8 mouse cellular contexts compared by ENCODE assay signal in the genomic region with DNA sequence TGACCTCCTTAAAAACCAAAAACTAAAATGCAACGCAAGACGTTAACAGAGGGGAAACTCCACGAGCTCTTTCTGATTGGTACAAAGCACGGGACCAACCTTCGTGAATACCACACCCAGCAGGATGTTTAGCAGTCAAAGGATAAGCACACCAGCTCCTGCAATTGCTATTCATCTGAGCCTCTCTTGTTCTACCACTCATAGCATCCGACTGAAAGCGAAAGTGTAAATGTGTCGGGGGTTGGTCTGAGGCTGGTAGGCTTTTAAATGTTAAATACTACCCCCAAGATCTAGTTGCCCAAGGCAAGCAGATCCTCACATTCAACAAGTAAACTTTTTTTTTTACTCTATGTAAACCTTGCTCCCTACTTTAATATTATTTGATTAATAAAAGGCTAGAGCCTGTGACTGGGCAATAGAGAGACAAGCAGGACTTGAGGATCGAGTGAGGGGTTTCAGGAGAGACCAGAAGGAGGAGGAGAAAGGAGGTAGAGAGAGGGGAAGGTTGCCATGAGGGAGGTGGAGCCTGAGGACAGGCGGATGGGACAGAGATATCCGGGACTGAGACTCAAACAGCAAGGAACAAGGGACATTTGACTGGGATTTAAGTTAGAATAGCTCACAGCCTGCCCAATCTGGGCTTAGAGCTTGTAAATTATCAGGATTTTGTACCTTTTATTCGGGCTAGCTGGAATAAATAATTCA. TPM values are rescaled to one million over a fixed set of nuclear protein-coding genes. Genes with fewer than 3 reads are reported as not detected.
DNase-seq lines count a peak whose midpoint lies in the region; ATAC-seq and TF ChIP-seq lines count a peak whose summit lies in the region.

No protein-coding gene starts in this region.

- TF ChIP-seq POLR2A in small intestine, adult 2 months (IDR thresholded peaks at IDR 0.05; ENCODE audit: low read depth, low read length) = no peak

- no peak overlapping the region for H3K9ac ChIP-seq in limb, embryonic 11.5 days (ENCODE audit: low read length)
- no peak overlapping the region for H3K9ac ChIP-seq in forebrain, embryonic 15.5 days (replicated peaks)
- H3K9ac ChIP-seq in lung, embryonic 14.5 days = peak overlapping the region; percentile 9; the same call in 1 of the 2 replicates

- H3K4me2 ChIP-seq in limb, embryonic 11.5 days (ENCODE audit: low read depth, severe bottlenecking) = peak overlapping the region; percentile 19; the same call in 1 of the 2 replicates
- H3K4me2 ChIP-seq in forebrain, embryonic 15.5 days (replicated peaks) = peak overlapping the region; percentile 30
- peak overlapping the region; percentile 51 for H3K4me2 ChIP-seq in lung, embryonic 14.5 days

- no peak for DNase-seq in limb, embryonic 11.5 days (ENCODE audit: low spot score)
- DNase-seq in limb, embryonic 10.5 days (ENCODE audit: low spot score) = no peak
- peak; percentile 50 for DNase-seq in lung, embryonic 14.5 days
- DNase-seq in layer of hippocampus, adult 11-12 months (ENCODE audit: low spot score) = no peak
- DNase-seq in urinary bladder, postnatal 36 days (ENCODE audit: low spot score in 2 of 2) = no peak
- no peak for DNase-seq in left cerebral cortex, postnatal 14 days (ENCODE audit: low spot score in 2 of 2)

- no peak overlapping the region for H3K4me3 ChIP-seq in limb, embryonic 11.5 days (ENCODE audit: low read depth, low read length)
- H3K4me3 ChIP-seq in limb, embryonic 10.5 days = no peak overlapping the region
- H3K4me3 ChIP-seq in forebrain, embryonic 15.5 days = no peak overlapping the region
- H3K4me3 ChIP-seq in lung, embryonic 14.5 days (ENCODE audit: low read depth, low read length) = peak overlapping the region; percentile 2; the same call in 1 of the 2 replicates
- H3K4me3 ChIP-seq in small intestine, adult 2 months (ENCODE audit: low read depth, low read length) = peak overlapping the region; percentile 24

- no peaks in the 10 kb centered on the region for H3K9me3 ChIP-seq in limb, embryonic 11.5 days (ENCODE audit: control insufficient read depth, low read length)
- no peaks in the 10 kb centered on the region for H3K9me3 ChIP-seq in limb, embryonic 10.5 days (replicated peaks)
- H3K9me3 ChIP-seq in forebrain, embryonic 15.5 days = no peaks in the 10 kb centered on the region
- H3K9me3 ChIP-seq in lung, embryonic 14.5 days (ENCODE audit: low read depth, low read length) = no peaks in the 10 kb centered on the region

- no peaks in the 10 kb centered on the region for H3K36me3 ChIP-seq in limb, embryonic 11.5 days (ENCODE audit: control insufficient read depth, insufficient read depth, low read length)
- no peaks in the 10 kb centered on the region for H3K36me3 ChIP-seq in limb, embryonic 10.5 days
- no peaks in the 10 kb centered on the region for H3K36me3 ChIP-seq in forebrain, embryonic 15.5 days
- H3K36me3 ChIP-seq in lung, embryonic 14.5 days (ENCODE audit: insufficient read depth) = no peaks in the 10 kb centered on the region
- no peaks in the 10 kb centered on the region for H3K36me3 ChIP-seq in small intestine, adult 2 months (ENCODE audit: control insufficient read depth, insufficient read depth, low read length)

- no peaks in the 10 kb centered on the region for H3K4me1 ChIP-seq in limb, embryonic 11.5 days (ENCODE audit: control insufficient read depth, insufficient read depth, low read length)
- H3K4me1 ChIP-seq in limb, embryonic 10.5 days = no peaks in the 10 kb centered on the region
- H3K4me1 ChIP-seq in forebrain, embryonic 15.5 days = peaks cover 9% of the 10 kb centered on the region
- no peaks in the 10 kb centered on the region for H3K4me1 ChIP-seq in lung, embryonic 14.5 days (ENCODE audit: insufficient read depth)
- no peaks in the 10 kb centered on the region for H3K4me1 ChIP-seq in small intestine, adult 2 months (ENCODE audit: control insufficient read depth, insufficient read depth, insufficient read length, low read length)

- no peak for TF ChIP-seq CTCF in lung, embryonic 14.5 days (IDR thresholded peaks at IDR 0.05; ENCODE audit: low read depth)
- TF ChIP-seq CTCF in small intestine, adult 2 months (IDR thresholded peaks at IDR 0.05; ENCODE audit: extremely low read depth, insufficient read length, insufficient replicate concordance, low read depth, low read length) = no peak

- H3K27ac ChIP-seq in limb, embryonic 11.5 days (replicated peaks; ENCODE audit: low read depth, low read length) = no peak overlapping the region
- H3K27ac ChIP-seq in limb, embryonic 10.5 days = no peak overlapping the region
- no peak overlapping the region for H3K27ac ChIP-seq in forebrain, embryonic 15.5 days (replicated peaks)
- H3K27ac ChIP-seq in lung, embryonic 14.5 days (ENCODE audit: low read depth) = no peak overlapping the region
- H3K27ac ChIP-seq in small intestine, adult 2 months (ENCODE audit: insufficient read depth, low read depth, low read length) = no peak overlapping the region

- intact Hi-C loops in left cerebral cortex, postnatal 14 days (cut with DNase I) = no loop called here

- H3K27me3 ChIP-seq in limb, embryonic 11.5 days (ENCODE audit: control insufficient read depth, insufficient read depth, low read length) = no peaks in the 10 kb centered on the region
- no peaks in the 10 kb centered on the region for H3K27me3 ChIP-seq in limb, embryonic 10.5 days (ENCODE audit: low read depth, poor library complexity, severe bottlenecking)
- H3K27me3 ChIP-seq in forebrain, embryonic 15.5 days = no peaks in the 10 kb centered on the region
- no peaks in the 10 kb centered on the region for H3K27me3 ChIP-seq in lung, embryonic 14.5 days (ENCODE audit: insufficient read depth, low read length)
- no peaks in the 10 kb centered on the region for H3K27me3 ChIP-seq in small intestine, adult 2 months (ENCODE audit: control insufficient read depth, insufficient read depth, low read length)

- 16% methylated on average over 12 of the region's 12 CpGs for WGBS in limb, embryonic 11.5 days
- 17% methylated on average over 12 of the region's 12 CpGs for WGBS in limb, embryonic 10.5 days
- WGBS in forebrain, embryonic 15.5 days = 8% methylated on average over 12 of the region's 12 CpGs
- 10% methylated on average over 12 of the region's 12 CpGs for WGBS in lung, embryonic 14.5 days
- 4% methylated on average over 12 of the region's 12 CpGs for WGBS in small intestine, adult 2 months

- no peak for ATAC-seq in limb, embryonic 11.5 days (ENCODE audit: insufficient number of reproducible peaks, low FRiP score, low TSS enrichment, low read depth)
- ATAC-seq in forebrain, embryonic 15.5 days (replicated peaks) = no peak
- ATAC-seq in lung, embryonic 14.5 days (ENCODE audit: insufficient read depth) = no peak

RNA-seq across cellular contexts. Expression of a gene that starts 25.0 kb away (rescaled TPM):
- polyA plus RNA-seq in limb, embryonic 11.5 days (2014; fragmentation: Nextera tagmentation; extraction: Ambion mirVana) = 37.8 and 39.3 TPM in 2 replicates
- 27.5 and 28.9 TPM in 2 replicates for polyA plus RNA-seq in limb, embryonic 10.5 days (2016; fragmentation: Nextera tagmentation; extraction: Ambion mirVana)
- 28.8 and 32.8 TPM in 2 replicates for polyA plus RNA-seq in forebrain, embryonic 15.5 days (2015; fragmentation: Nextera tagmentation; extraction: Ambion mirVana)
- polyA plus RNA-seq in lung, embryonic 14.5 days (2014; fragmentation: Nextera tagmentation; extraction: Ambion mirVana) = 33.2 and 34.0 TPM in 2 replicates
- 2.0 and 4.6 TPM in 2 replicates for polyA plus RNA-seq in small intestine, adult 2 months (2012; rRNA removed)
- 10 to 100 TPM; 62.2 to 62.9 TPM for total RNA-seq in left cerebral cortex, postnatal 14 days (2021)

Comparison
In these comparisons a context has a peak if more than half of its experiments do, and no peak if none do; other contexts are left out.
1. H3K4me3 ChIP-seq: peak in lung, embryonic 14.5 days (single experiment) and small intestine, adult 2 months (single experiment); none in limb, embryonic 11.5 days (single experiment), limb, embryonic 10.5 days (single experiment) and forebrain, embryonic 15.5 days (single experiment).
2. Peak in every context shown above with its lines, with median percentiles within 50 percentile points of each other: H3K4me2 ChIP-seq.